Mouse (Mus musculus) MEL-GATA-1-ER (cell line): ENCODE measurements around the gene Pik3r1.

Source experiments
- DNase-seq: peaks from one replicate; pipeline ENCODE4 v3.0.0-alpha.2; 2012; ENCODE audit warnings: low read depth; ENCODE audit errors: extremely low read depth

Gene Pik3r1

GRCm38 (mm10) chr13:101767809-101768629, at the start of gene Pik3r1:
TSS of gene Pik3r1 (minus strand) at chr13:101768217.
- DNase-seq: peak; percentile 68

- DNase-seq: no peak
Observed at GRCm38 (mm10) chr13:101813267-101813900, 45.4 kb upstream of the Pik3r1 start.

GRCm38 (mm10) chr13:101812341-101812740, 44.3 kb upstream of the Pik3r1 start:
- no peak for DNase-seq

- DNase-seq: no peak
Observed at GRCm38 (mm10) chr13:101811882-101812281, 43.9 kb upstream of the Pik3r1 start.

GRCm38 (mm10) chr13:101810667-101811066, 42.6 kb upstream of the Pik3r1 start:
- no peak for DNase-seq

- DNase-seq: no peak
Observed at GRCm38 (mm10) chr13:101809796-101810195, 41.8 kb upstream of the Pik3r1 start.

GRCm38 (mm10) chr13:101805559-101806091, 37.6 kb upstream of the Pik3r1 start:
- DNase-seq: no peak

GRCm38 (mm10) chr13:101801372-101802186, 33.6 kb upstream of the Pik3r1 start:
- DNase-seq: no peak

GRCm38 (mm10) chr13:101800833-101801371, 32.9 kb upstream of the Pik3r1 start:
- no peak for DNase-seq

- DNase-seq: no peak
Observed at GRCm38 (mm10) chr13:101800021-101800596, 32.1 kb upstream of the Pik3r1 start.

- no peak for DNase-seq
Observed at GRCm38 (mm10) chr13:101799318-101799717, 31.3 kb upstream of the Pik3r1 start.

GRCm38 (mm10) chr13:101798522-101798921, 30.5 kb upstream of the Pik3r1 start:
- DNase-seq: no peak

GRCm38 (mm10) chr13:101796983-101797382, 29.0 kb upstream of the Pik3r1 start:
- DNase-seq: no peak

GRCm38 (mm10) chr13:101785705-101786104, 17.7 kb upstream of the Pik3r1 start:
- no peak for DNase-seq

- DNase-seq: no peak
Observed at GRCm38 (mm10) chr13:101784651-101785289, 16.8 kb upstream of the Pik3r1 start.

GRCm38 (mm10) chr13:101779011-101779410, 11.0 kb upstream of the Pik3r1 start:
- no peak for DNase-seq

- DNase-seq: no peak
Observed at GRCm38 (mm10) chr13:101777851-101778250, 9.8 kb upstream of the Pik3r1 start.

- peak; percentile 41 for DNase-seq
Observed at GRCm38 (mm10) chr13:101771071-101771470, 3.1 kb upstream of the Pik3r1 start.

- no peak for DNase-seq
Observed at GRCm38 (mm10) chr13:101769955-101770354, 1.9 kb upstream of the Pik3r1 start.

- peak; percentile 45 for DNase-seq
Observed at GRCm38 (mm10) chr13:101768630-101768991, 594 bp upstream of the Pik3r1 start.
